Mouse (Mus musculus): ENCODE data around the gene Hoxb6.

GRCm38 (mm10) chr11:96286739-96287385 lies 5.4 kb upstream of the Hoxb6 start:
- TF ChIP-seq CTCF (IDR thresholded peaks at IDR 0.05; ENCODE audit: control insufficient read depth, insufficient read depth, low read length) (no peak), POLR2A (IDR thresholded peaks at IDR 0.05; ENCODE audit: borderline replicate concordance, control insufficient read depth, low read depth, low read length) (no peak)
